Comparison of ENCODE assay signal across 14 mouse cellular contexts in genomic region chr10:81178927-81179326, GRCm38 (mm10). TPM values are rescaled to one million over a fixed set of nuclear protein-coding genes. Genes with fewer than 3 reads are reported as not detected.
DNase-seq lines count a peak whose midpoint lies in the region; ATAC-seq and TF ChIP-seq lines count a peak whose summit lies in the region.
"Had no signal": no experiment of that assay in that cellular context is flagged by ENCODE, and none has a peak within 500 bp of the region (broad histone marks: within the 10 kb centered on the region; RNA-seq: fewer than 3 reads in every experiment).

No protein-coding gene starts in this region.

- ATAC-seq in heart, embryonic 15.5 days (replicated peaks; ENCODE audit: insufficient number of reproducible peaks, insufficient read depth, low FRiP score, low read depth): no peak
- ATAC-seq in midbrain, embryonic 15.5 days (replicated peaks): no peak
- no peak for ATAC-seq in midbrain, embryonic 14.5 days (ENCODE audit: low FRiP score, low TSS enrichment)
- ATAC-seq in embryonic facial prominence, embryonic 13.5 days (ENCODE audit: insufficient number of reproducible peaks, insufficient read depth, low FRiP score, low TSS enrichment, low read depth): no peak
- ATAC-seq: forebrain, embryonic 16.5 days had no signal

- H3K9ac ChIP-seq in heart, embryonic 15.5 days: no peak overlapping the region
- peak overlapping the region; percentile 2; the same call in 1 of the 2 replicates for H3K9ac ChIP-seq in midbrain, embryonic 15.5 days
- no peak overlapping the region for H3K9ac ChIP-seq in midbrain, embryonic 14.5 days (replicated peaks; ENCODE audit: low read length)
- peak overlapping the region; percentile 99 for H3K9ac ChIP-seq in embryonic facial prominence, embryonic 13.5 days

- H3ac ChIP-seq in myocyte (ENCODE audit: control insufficient read depth, insufficient read length): no peak overlapping the region

- peaks cover 75% of the 10 kb centered on the region for H3K4me1 ChIP-seq in heart, embryonic 15.5 days (replicated peaks)
- peaks cover 56% of the 10 kb centered on the region for H3K4me1 ChIP-seq in midbrain, embryonic 15.5 days
- peaks cover 29% of the 10 kb centered on the region for H3K4me1 ChIP-seq in midbrain, embryonic 14.5 days (ENCODE audit: control insufficient read depth, insufficient read depth, low read length)
- H3K4me1 ChIP-seq in embryonic facial prominence, embryonic 13.5 days: peaks cover 62% of the 10 kb centered on the region

- peak overlapping the region; percentile 95; the same call in 1 of the 2 replicates for H3K4me3 ChIP-seq in heart, embryonic 15.5 days
- H3K4me3 ChIP-seq in midbrain, embryonic 15.5 days: no peak overlapping the region
- H3K4me3 ChIP-seq in midbrain, embryonic 14.5 days (replicated peaks; ENCODE audit: low read depth, low read length): no peak overlapping the region
- 0 out of 2 replicates have a peak overlapping the region, but pooled peaks have one; percentile 96 for H3K4me3 ChIP-seq in embryonic facial prominence, embryonic 13.5 days
- peak overlapping the region; percentile 99 for H3K4me3 ChIP-seq in myocyte

- peak; percentile 19 for TF ChIP-seq POLR2A in myocyte (IDR thresholded peaks at IDR 0.05; ENCODE audit: insufficient read length, low read depth)

- H3K4me2 ChIP-seq in heart, embryonic 15.5 days: no peak overlapping the region
- H3K4me2 ChIP-seq in midbrain, embryonic 15.5 days: no peak overlapping the region
- no peak overlapping the region for H3K4me2 ChIP-seq in midbrain, embryonic 14.5 days (ENCODE audit: low read length)
- H3K4me2 ChIP-seq in embryonic facial prominence, embryonic 13.5 days: no peak overlapping the region
- H3K4me2 ChIP-seq in myocyte (ENCODE audit: low read depth): peak overlapping the region; percentile 99

- peaks cover 52% of the 10 kb centered on the region for H3K36me3 ChIP-seq in heart, embryonic 15.5 days
- H3K36me3 ChIP-seq in midbrain, embryonic 15.5 days (replicated peaks): peaks cover 46% of the 10 kb centered on the region
- H3K36me3 ChIP-seq in midbrain, embryonic 14.5 days (ENCODE audit: control insufficient read depth, insufficient read depth, low read length): peaks cover 52% of the 10 kb centered on the region
- H3K36me3 ChIP-seq in embryonic facial prominence, embryonic 13.5 days: peaks cover 58% of the 10 kb centered on the region
- H3K36me3 ChIP-seq in myocyte (ENCODE audit: control insufficient read depth, insufficient read depth): peaks cover 45% of the 10 kb centered on the region

- no peak for DNase-seq in heart, adult 8-10 months (ENCODE audit: low spot score)
- no peak for DNase-seq in midbrain, embryonic 14.5 days
- DNase-seq in layer of hippocampus, postnatal 25 days (ENCODE audit: extremely low spot score in 1 of 2, low spot score in 1 of 2): no peak
- DNase-seq: adrenal gland, postnatal 10 days; cerebellum, adult 8-10 months; thymus, postnatal 14 days had no signal

- H3K9me3 ChIP-seq in heart, embryonic 15.5 days (replicated peaks): no peaks in the 10 kb centered on the region
- no peaks in the 10 kb centered on the region for H3K9me3 ChIP-seq in midbrain, embryonic 15.5 days
- no peaks in the 10 kb centered on the region for H3K9me3 ChIP-seq in midbrain, embryonic 14.5 days (ENCODE audit: control insufficient read depth, low read length)
- H3K9me3 ChIP-seq in embryonic facial prominence, embryonic 13.5 days: no peaks in the 10 kb centered on the region

- H3K27ac ChIP-seq in heart, embryonic 15.5 days: peak overlapping the region; percentile 14; the same call in 1 of the 2 replicates
- H3K27ac ChIP-seq in midbrain, embryonic 15.5 days: no peak overlapping the region
- H3K27ac ChIP-seq in midbrain, embryonic 14.5 days (replicated peaks; ENCODE audit: low read depth, low read length): no peak overlapping the region
- H3K27ac ChIP-seq in embryonic facial prominence, embryonic 13.5 days: no peak overlapping the region
- H3K27ac ChIP-seq: kidney, postnatal 0 days; macrophage had no signal

- no peaks in the 10 kb centered on the region for H3K27me3 ChIP-seq in heart, embryonic 15.5 days
- no peaks in the 10 kb centered on the region for H3K27me3 ChIP-seq in midbrain, embryonic 15.5 days (replicated peaks)
- H3K27me3 ChIP-seq in midbrain, embryonic 14.5 days (ENCODE audit: control insufficient read depth, insufficient read depth, low read length): no peaks in the 10 kb centered on the region
- no peaks in the 10 kb centered on the region for H3K27me3 ChIP-seq in embryonic facial prominence, embryonic 13.5 days
- H3K27me3 ChIP-seq in myocyte (ENCODE audit: control insufficient read depth, insufficient read depth, insufficient read length): no peaks in the 10 kb centered on the region

- 90% methylated on average over 11 of the region's 11 CpGs for WGBS in heart, embryonic 15.5 days
- WGBS in midbrain, embryonic 15.5 days: 93% methylated on average over 11 of the region's 11 CpGs
- WGBS in midbrain, embryonic 14.5 days: 96% methylated on average over 11 of the region's 11 CpGs
- 91% methylated on average over 11 of the region's 11 CpGs for WGBS in embryonic facial prominence, embryonic 13.5 days

- peaks cover 46% of the 10 kb centered on the region for H3K79me2 ChIP-seq in myocyte (ENCODE audit: control insufficient read depth, insufficient read depth)

TF ChIP-seq in myocyte, 11 proteins besides CTCF, POLR2A, EP300 and RAD21 (continues in another document):
- no peak for TF ChIP-seq E2F4 (IDR thresholded peaks at IDR 0.05; ENCODE audit: insufficient read depth)
- no peak for TF ChIP-seq USF1 (IDR thresholded peaks at IDR 0.05; ENCODE audit: low read depth)
- no peak for TF ChIP-seq MYOG (IDR thresholded peaks at IDR 0.05; ENCODE audit: control insufficient read depth in 1 of 3, insufficient read depth in 1 of 3, insufficient read length in 2 of 3, low read depth in 2 of 3)
- no peak for TF ChIP-seq SRF (IDR thresholded peaks at IDR 0.05; ENCODE audit: control insufficient read depth, insufficient read length, low read depth)
- no peak for TF ChIP-seq TCF12 (IDR thresholded peaks at IDR 0.05; ENCODE audit: insufficient read depth, poor library complexity, severe bottlenecking)
- no peak for TF ChIP-seq MAX (IDR thresholded peaks at IDR 0.05; ENCODE audit: low read depth)
- no peak for TF ChIP-seq CEBPB (IDR thresholded peaks at IDR 0.05; ENCODE audit: insufficient read depth, poor library complexity, severe bottlenecking)
- TF ChIP-seq MYOD1 (IDR thresholded peaks at IDR 0.05; ENCODE audit: control insufficient read depth in 1 of 3, insufficient read length in 2 of 3, low read depth in 2 of 3): no peak
- TF ChIP-seq TCF3 (IDR thresholded peaks at IDR 0.05; ENCODE audit: insufficient read length, low read depth): no peak
- TF ChIP-seq POLR2AphosphoS2 (IDR thresholded peaks at IDR 0.05; ENCODE audit: insufficient read length, low read depth): no peak

RNA-seq across cellular contexts. Expression of gene Eef2, which starts 2.5 kb away (rescaled TPM):
- polyA plus RNA-seq in heart, embryonic 15.5 days (2015; fragmentation: Nextera tagmentation; extraction: Ambion mirVana): 350 and 441 TPM in 2 replicates
- total RNA-seq in heart, adult 8-10 months (2022): 1,000 to 10,000 TPM; 1,076 to 1,267 (median 1,170) TPM
- 588 and 606 TPM in 2 replicates for polyA plus RNA-seq in midbrain, embryonic 15.5 days (2015; fragmentation: Nextera tagmentation; extraction: Ambion mirVana)
- 479 and 528 TPM in 2 replicates for polyA plus RNA-seq in midbrain, embryonic 14.5 days (2014; fragmentation: Nextera tagmentation; extraction: Ambion mirVana)
- 622 and 633 TPM in 2 replicates for polyA plus RNA-seq in embryonic facial prominence, embryonic 13.5 days (2015; fragmentation: Nextera tagmentation; extraction: Ambion mirVana)
- polyA plus RNA-seq in myocyte (2012; fragmentation: generic; extraction: Trizol): 3,891 TPM
- 100 to 1,000 TPM; 896 to 944 TPM for total RNA-seq in layer of hippocampus, postnatal 25 days (2021)

RNA-seq across cellular contexts. Expression of gene Dapk3, which starts 3.9 kb away (rescaled TPM):
- polyA plus RNA-seq in heart, embryonic 15.5 days (2015; fragmentation: Nextera tagmentation; extraction: Ambion mirVana): 38.4 and 43.1 TPM in 2 replicates
- total RNA-seq in heart, adult 8-10 months (2022): 10 to 100 TPM; 26.3 to 35.5 (median 29.8) TPM
- polyA plus RNA-seq in midbrain, embryonic 15.5 days (2015; fragmentation: Nextera tagmentation; extraction: Ambion mirVana): 66.3 and 67.3 TPM in 2 replicates
- polyA plus RNA-seq in midbrain, embryonic 14.5 days (2014; fragmentation: Nextera tagmentation; extraction: Ambion mirVana): 63.3 and 66.9 TPM in 2 replicates
- polyA plus RNA-seq in embryonic facial prominence, embryonic 13.5 days (2015; fragmentation: Nextera tagmentation; extraction: Ambion mirVana): 57.1 and 60.1 TPM in 2 replicates
- 120 TPM for polyA plus RNA-seq in myocyte (2012; fragmentation: generic; extraction: Trizol)
- total RNA-seq in layer of hippocampus, postnatal 25 days (2021): 10 to 100 TPM; 71.7 to 71.8 TPM

RNA-seq across cellular contexts. Expression of gene 4930442H23Rik, which starts 4.7 kb away (rescaled TPM):
- polyA plus RNA-seq in heart, embryonic 15.5 days (2015; fragmentation: Nextera tagmentation; extraction: Ambion mirVana): not detected in 2 replicates
- total RNA-seq in heart, adult 8-10 months (2022): not detected
- not detected in 2 replicates for polyA plus RNA-seq in midbrain, embryonic 15.5 days (2015; fragmentation: Nextera tagmentation; extraction: Ambion mirVana)
- polyA plus RNA-seq in midbrain, embryonic 14.5 days (2014; fragmentation: Nextera tagmentation; extraction: Ambion mirVana): 0.23 TPM in 1 of 2 replicates, not detected in the other
- polyA plus RNA-seq in embryonic facial prominence, embryonic 13.5 days (2015; fragmentation: Nextera tagmentation; extraction: Ambion mirVana): not detected in 2 replicates
- polyA plus RNA-seq in myocyte (2012; fragmentation: generic; extraction: Trizol): 0.12 TPM
- not detected for total RNA-seq in layer of hippocampus, postnatal 25 days (2021)
- total RNA-seq: adrenal gland, postnatal 10 days; left cerebral cortex, adult 8-10 months had no signal
- polyA plus RNA-seq: forebrain, embryonic 16.5 days; kidney, postnatal 0 days; macrophage had no signal

RNA-seq across cellular contexts. Expression of gene Pias4, which starts 11.2 kb away (rescaled TPM):
- 29.1 and 41.6 TPM in 2 replicates for polyA plus RNA-seq in heart, embryonic 15.5 days (2015; fragmentation: Nextera tagmentation; extraction: Ambion mirVana)
- 10 to 100 TPM; 16.8 to 18.6 (median 17.0) TPM for total RNA-seq in heart, adult 8-10 months (2022)
- 59.2 and 66.3 TPM in 2 replicates for polyA plus RNA-seq in midbrain, embryonic 15.5 days (2015; fragmentation: Nextera tagmentation; extraction: Ambion mirVana)
- 49.2 and 55.7 TPM in 2 replicates for polyA plus RNA-seq in midbrain, embryonic 14.5 days (2014; fragmentation: Nextera tagmentation; extraction: Ambion mirVana)
- 58.1 and 60.9 TPM in 2 replicates for polyA plus RNA-seq in embryonic facial prominence, embryonic 13.5 days (2015; fragmentation: Nextera tagmentation; extraction: Ambion mirVana)
- 43.2 TPM for polyA plus RNA-seq in myocyte (2012; fragmentation: generic; extraction: Trizol)
- 10 to 100 TPM; 28.2 to 28.9 TPM for total RNA-seq in layer of hippocampus, postnatal 25 days (2021)

RNA-seq across cellular contexts. Expression of gene Nmrk2, which starts 22.9 kb away (rescaled TPM):
- polyA plus RNA-seq in heart, embryonic 15.5 days (2015; fragmentation: Nextera tagmentation; extraction: Ambion mirVana): 7.3 and 9.1 TPM in 2 replicates
- total RNA-seq in heart, adult 8-10 months (2022): 10 to 100 TPM in 1 of 4 experiments, 1 to 10 TPM in 3; 5.8 to 18.8 (median 8.2) TPM
- 0.14 TPM in 1 of 2 replicates, not detected in the other for polyA plus RNA-seq in midbrain, embryonic 15.5 days (2015; fragmentation: Nextera tagmentation; extraction: Ambion mirVana)
- polyA plus RNA-seq in midbrain, embryonic 14.5 days (2014; fragmentation: Nextera tagmentation; extraction: Ambion mirVana): not detected in 2 replicates
- polyA plus RNA-seq in embryonic facial prominence, embryonic 13.5 days (2015; fragmentation: Nextera tagmentation; extraction: Ambion mirVana): not detected in 2 replicates
- 52.3 TPM for polyA plus RNA-seq in myocyte (2012; fragmentation: generic; extraction: Trizol)
- under 1 TPM; 0.19 to 0.20 TPM for total RNA-seq in layer of hippocampus, postnatal 25 days (2021)
- polyA plus RNA-seq: kidney, postnatal 0 days; macrophage had no signal

Comparison
In these comparisons a context has a peak if more than half of its experiments do, and no peak if none do; other contexts are left out.
1. H3K9ac ChIP-seq: peak in midbrain, embryonic 15.5 days (single experiment) and embryonic facial prominence, embryonic 13.5 days (single experiment); none in heart, embryonic 15.5 days (single experiment) and midbrain, embryonic 14.5 days (single experiment).
2. H3K4me3 ChIP-seq: peak in heart, embryonic 15.5 days (single experiment), embryonic facial prominence, embryonic 13.5 days (single experiment) and myocyte (single experiment); none in midbrain, embryonic 15.5 days (single experiment) and midbrain, embryonic 14.5 days (single experiment).